Mouse (Mus musculus): ENCODE data around the gene Ifih1. TPM values are rescaled to one million over a fixed set of nuclear protein-coding genes. Genes with fewer than 3 reads are reported as not detected.

Gene Ifih1
- polyA plus RNA-seq, 1 experiment from 2014 or later, result 1.6 TPM

DNA sequence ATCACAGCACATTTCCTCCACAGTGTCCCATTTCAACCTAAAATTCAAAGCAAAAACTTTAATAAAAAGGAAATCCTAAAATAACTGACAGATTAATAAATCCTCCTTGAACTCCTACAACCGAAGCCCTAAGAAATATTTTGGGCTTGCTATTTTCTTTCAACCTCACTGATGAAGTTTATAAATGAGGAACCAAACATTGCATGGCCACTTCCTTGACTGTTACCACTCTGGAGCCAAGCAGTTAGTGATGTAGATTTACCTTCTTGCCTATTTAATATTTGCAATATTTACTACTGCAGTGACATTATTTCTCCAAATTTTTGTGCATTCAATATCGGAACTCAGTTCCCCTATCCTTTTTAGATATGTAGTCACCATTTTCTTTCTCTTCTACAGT, 6.2 kb downstream of the Ifih1 start:
- no peak overlapping the region for H3K27ac ChIP-seq
- WGBS, result 84% methylated on average over 2 of the region's 2 CpGs
- no peaks in the 10 kb centered on the region for H3K4me1 ChIP-seq (replicated peaks)
- ATAC-seq (ENCODE audit: insufficient number of reproducible peaks, insufficient read depth, low FRiP score, low TSS enrichment, low read depth), result no peak
- no peaks in the 10 kb centered on the region for H3K9me3 ChIP-seq
- H3K4me3 ChIP-seq (replicated peaks), result no peak overlapping the region
- H3K27me3 ChIP-seq, result no peaks in the 10 kb centered on the region; the same call in 1 of the 2 replicates
- no peak overlapping the region for H3K4me2 ChIP-seq
- no peaks in the 10 kb centered on the region for H3K36me3 ChIP-seq
- no peak overlapping the region for H3K9ac ChIP-seq (replicated peaks)

DNA sequence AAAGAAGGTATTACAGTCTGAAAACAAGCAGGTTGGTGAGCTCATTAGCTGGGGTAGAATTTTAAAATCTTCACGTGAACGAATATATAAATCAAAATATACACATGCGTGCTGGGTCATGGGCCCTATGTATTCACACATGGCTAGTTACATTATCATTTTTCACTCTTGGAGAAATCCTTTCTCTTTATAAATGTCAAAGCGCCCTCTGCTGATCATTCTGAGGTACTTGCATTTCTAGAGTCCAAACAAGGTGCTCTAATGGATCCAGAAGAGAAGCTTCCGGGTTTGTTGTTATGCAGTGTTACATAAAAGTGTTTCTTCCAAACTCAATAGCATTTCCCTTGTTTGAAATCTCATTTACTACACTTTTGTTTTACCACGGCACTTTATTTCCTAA, 15.6 kb downstream of the Ifih1 start:
- H3K9ac ChIP-seq (replicated peaks), result no peak overlapping the region
- H3K4me2 ChIP-seq, result no peak overlapping the region
- WGBS, result 27% methylated on average over 6 of the region's 6 CpGs
- H3K36me3 ChIP-seq, result no peaks in the 10 kb centered on the region
- no peaks in the 10 kb centered on the region for H3K4me1 ChIP-seq (replicated peaks)
- no peak for ATAC-seq (ENCODE audit: insufficient number of reproducible peaks, insufficient read depth, low FRiP score, low TSS enrichment, low read depth)
- no peak overlapping the region for H3K27ac ChIP-seq
- no peaks in the 10 kb centered on the region for H3K9me3 ChIP-seq
- no peaks in the 10 kb centered on the region for H3K27me3 ChIP-seq
- no peak overlapping the region for H3K4me3 ChIP-seq (replicated peaks)

DNA sequence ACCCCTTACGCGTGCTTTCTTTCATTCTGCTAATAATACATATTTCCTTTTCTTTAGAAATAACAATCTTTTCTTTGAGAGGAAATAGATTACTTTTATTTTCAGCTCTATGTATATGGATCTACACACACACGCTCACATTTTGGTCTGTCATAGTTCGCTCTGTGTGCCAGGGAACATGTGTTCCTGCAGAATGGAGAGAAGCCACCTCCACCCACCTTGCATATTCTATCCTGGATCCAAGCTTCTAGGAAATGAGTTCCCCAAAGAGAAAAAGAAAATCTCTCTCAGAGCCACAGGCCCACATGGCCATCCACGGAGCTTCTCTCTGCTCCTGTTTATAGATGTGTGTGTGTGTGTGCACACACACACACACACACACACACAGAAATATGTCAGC, 17.7 kb downstream of the Ifih1 start:
- Histone ChIP-seq H3K4me1 (replicated peaks) (no peaks in the 10 kb centered on the region), H3K4me2 (no peak overlapping the region), H3K27me3 (no peaks in the 10 kb centered on the region), H3K9me3 (no peaks in the 10 kb centered on the region), H3K4me3 (replicated peaks) (no peak overlapping the region), H3K36me3 (no peaks in the 10 kb centered on the region), H3K9ac (replicated peaks) (no peak overlapping the region), H3K27ac (no peak overlapping the region)
- ATAC-seq (ENCODE audit: insufficient number of reproducible peaks, insufficient read depth, low FRiP score, low TSS enrichment, low read depth), result no peak
- 91% methylated on average over 5 of the region's 5 CpGs for WGBS

DNA sequence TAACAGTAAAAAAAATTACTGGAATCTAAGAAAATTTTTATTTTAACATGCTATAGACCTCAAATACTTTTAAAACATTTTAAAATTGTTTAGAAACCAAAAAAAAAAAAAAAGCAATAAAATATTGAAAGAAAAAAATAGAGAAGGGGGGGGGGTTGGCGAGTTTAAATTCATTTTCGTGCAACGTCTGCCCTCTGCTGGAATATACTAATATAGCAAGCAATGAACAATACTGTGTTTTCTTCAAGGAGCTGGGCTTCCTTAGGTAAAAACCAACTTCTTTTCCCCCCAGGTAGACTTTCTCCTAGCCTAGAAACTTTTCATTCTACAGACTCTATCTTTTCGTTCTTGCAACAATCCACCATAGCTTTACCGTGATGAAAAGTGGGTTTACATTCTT, 18.3 kb downstream of the Ifih1 start:
- no peak overlapping the region for H3K27ac ChIP-seq
- H3K9ac ChIP-seq (replicated peaks), result no peak overlapping the region
- H3K36me3 ChIP-seq, result no peaks in the 10 kb centered on the region
- WGBS, result 10% methylated on average over 5 of the region's 5 CpGs
- no peak overlapping the region for H3K4me3 ChIP-seq (replicated peaks)
- no peak for ATAC-seq (ENCODE audit: insufficient number of reproducible peaks, insufficient read depth, low FRiP score, low TSS enrichment, low read depth)
- no peaks in the 10 kb centered on the region for H3K27me3 ChIP-seq
- no peak overlapping the region for H3K4me2 ChIP-seq
- no peaks in the 10 kb centered on the region for H3K4me1 ChIP-seq (replicated peaks)
- no peaks in the 10 kb centered on the region for H3K9me3 ChIP-seq

DNA sequence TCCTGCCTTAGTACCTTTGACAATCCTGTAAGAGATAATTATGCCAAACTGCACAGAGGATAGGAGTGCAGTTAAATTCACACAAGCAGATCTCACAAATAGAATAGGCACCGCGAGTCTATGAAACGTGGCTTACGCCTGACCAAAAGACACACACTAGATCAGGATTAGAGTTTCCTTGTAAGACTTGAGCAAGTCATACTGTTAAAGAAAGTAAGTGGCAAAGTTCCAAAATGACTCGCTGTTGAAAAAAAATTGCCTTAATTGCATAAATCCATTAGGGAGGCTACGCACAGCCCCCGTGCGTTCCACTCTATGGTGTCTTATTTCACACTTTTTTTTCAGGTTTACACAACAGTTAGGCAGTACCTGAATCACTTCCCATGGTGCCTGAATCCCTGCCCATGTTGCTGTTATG, 23.0 kb downstream of the Ifih1 start:
- no peak for ATAC-seq (ENCODE audit: insufficient number of reproducible peaks, insufficient read depth, low FRiP score, low TSS enrichment, low read depth)
- no peak overlapping the region for H3K4me2 ChIP-seq

DNA sequence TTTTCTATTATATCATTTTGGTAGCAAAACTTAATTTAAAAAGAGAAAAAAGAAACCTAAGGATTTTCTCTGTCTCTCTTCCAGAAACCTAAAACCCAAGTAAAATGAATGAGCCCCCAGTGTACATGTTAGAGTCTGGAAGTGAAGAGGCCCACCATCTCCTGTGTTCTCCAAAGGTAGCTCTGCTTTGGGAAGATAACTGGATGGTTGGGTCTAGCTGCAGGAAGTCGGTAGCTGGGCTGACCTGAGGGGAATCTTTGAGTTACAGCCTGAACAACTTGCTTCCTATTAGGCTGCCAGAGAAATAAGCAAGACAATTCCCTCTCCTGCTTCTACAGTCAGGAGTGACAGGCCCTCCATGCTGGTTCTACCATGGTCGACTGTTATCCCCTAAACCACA, 26.4 kb downstream of the Ifih1 start:
- H3K4me1 ChIP-seq (replicated peaks), result no peaks in the 10 kb centered on the region
- H3K9ac ChIP-seq (replicated peaks), result no peak overlapping the region
- H3K4me2 ChIP-seq, result no peak overlapping the region
- no peaks in the 10 kb centered on the region for H3K27me3 ChIP-seq
- WGBS, result 36% methylated on average over 2 of the region's 2 CpGs
- H3K4me3 ChIP-seq (replicated peaks), result no peak overlapping the region
- H3K27ac ChIP-seq, result no peak overlapping the region
- no peak for ATAC-seq (ENCODE audit: insufficient number of reproducible peaks, insufficient read depth, low FRiP score, low TSS enrichment, low read depth)
- no peaks in the 10 kb centered on the region for H3K36me3 ChIP-seq
- H3K9me3 ChIP-seq, result no peaks in the 10 kb centered on the region

More for the DNA sequence above, 23.0 kb downstream of the Ifih1 start:
- 71% methylated on average over 8 of the region's 8 CpGs for WGBS
- H3K9me3 ChIP-seq, result no peaks in the 10 kb centered on the region
- no peak overlapping the region for H3K4me3 ChIP-seq (replicated peaks)
- H3K4me1 ChIP-seq (replicated peaks), result no peaks in the 10 kb centered on the region
- no peak overlapping the region for H3K9ac ChIP-seq (replicated peaks)
- H3K36me3 ChIP-seq, result no peaks in the 10 kb centered on the region
- H3K27ac ChIP-seq, result no peak overlapping the region
- no peaks in the 10 kb centered on the region for H3K27me3 ChIP-seq

DNA sequence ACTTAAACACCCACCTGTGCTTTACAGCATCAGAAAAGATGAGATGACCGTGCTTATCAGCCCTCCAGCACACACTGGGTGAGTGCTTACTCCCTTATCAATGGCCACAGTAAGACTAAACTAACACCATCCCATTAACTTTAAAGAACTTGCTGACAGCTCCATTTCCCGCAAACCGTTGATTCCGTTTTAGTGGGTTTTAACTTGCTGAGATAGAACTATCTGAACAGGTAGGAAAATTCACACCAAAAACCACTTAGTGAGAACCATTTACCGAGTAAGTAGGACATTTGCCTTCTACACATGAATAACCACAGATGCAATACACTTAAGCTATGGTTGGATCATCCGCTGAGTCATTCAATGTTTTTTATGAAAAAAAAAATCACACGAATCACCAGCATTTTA, 27.1 kb downstream of the Ifih1 start:
- Histone ChIP-seq H3K27ac (no peak overlapping the region), H3K4me2 (no peak overlapping the region), H3K4me3 (replicated peaks) (no peak overlapping the region), H3K36me3 (no peaks in the 10 kb centered on the region), H3K27me3 (no peaks in the 10 kb centered on the region), H3K4me1 (replicated peaks) (no peaks in the 10 kb centered on the region), H3K9ac (replicated peaks) (no peak overlapping the region), H3K9me3 (no peaks in the 10 kb centered on the region)
- ATAC-seq (ENCODE audit: insufficient number of reproducible peaks, insufficient read depth, low FRiP score, low TSS enrichment, low read depth), result no peak
- 83% methylated on average over 7 of the region's 7 CpGs for whole genome bisulfite sequencing

DNA sequence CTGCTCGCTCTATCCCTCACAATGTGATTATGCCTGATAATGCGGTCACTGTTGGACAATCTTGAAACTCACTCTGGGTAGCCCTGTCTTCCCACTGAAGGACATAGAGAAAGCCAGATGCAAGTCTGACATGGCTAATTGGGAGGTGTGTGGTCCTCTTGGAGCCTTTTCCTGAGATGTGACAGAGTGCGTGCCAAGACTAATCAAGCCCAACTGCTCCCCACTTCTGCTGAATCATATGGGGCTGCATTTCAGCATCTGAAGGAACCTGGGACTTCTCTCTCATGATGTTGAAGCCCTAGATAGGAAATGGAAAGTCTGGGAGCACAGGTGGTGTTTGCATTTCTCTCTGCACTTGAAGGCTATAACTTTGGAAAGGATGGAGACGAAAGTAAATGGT, 32.9 kb downstream of the Ifih1 start:
- Histone ChIP-seq H3K36me3 (no peaks in the 10 kb centered on the region), H3K4me3 (replicated peaks) (no peak overlapping the region), H3K9ac (replicated peaks) (no peak overlapping the region), H3K27ac (no peak overlapping the region), H3K4me2 (no peak overlapping the region), H3K27me3 (no peaks in the 10 kb centered on the region), H3K4me1 (replicated peaks) (no peaks in the 10 kb centered on the region), H3K9me3 (no peaks in the 10 kb centered on the region)
- WGBS, result 95% methylated on average over 4 of the region's 4 CpGs
- ATAC-seq (ENCODE audit: insufficient number of reproducible peaks, insufficient read depth, low FRiP score, low TSS enrichment, low read depth), result no peak

DNA sequence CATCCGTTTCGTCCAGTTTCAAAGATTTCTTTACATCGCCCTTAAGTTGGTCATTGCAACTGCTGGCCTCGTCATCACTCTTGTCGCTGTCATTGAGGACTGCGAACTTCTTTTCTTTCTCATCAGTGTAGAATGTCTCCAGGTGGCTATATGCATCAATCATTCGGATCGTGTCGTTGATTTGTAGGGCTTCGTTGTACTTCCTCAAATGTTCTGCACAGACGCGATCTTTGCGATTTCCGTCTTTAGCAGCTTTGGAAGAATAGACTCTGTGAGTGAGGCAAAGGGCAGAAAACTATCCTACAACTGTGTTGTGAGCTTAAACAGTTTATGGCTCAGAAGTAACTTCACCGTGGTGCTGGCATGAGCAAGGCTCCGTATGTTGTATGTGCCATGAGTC, 39.9 kb downstream of the Ifih1 start:
- no peaks in the 10 kb centered on the region for H3K9me3 ChIP-seq
- no peaks in the 10 kb centered on the region for H3K36me3 ChIP-seq
- no peak for ATAC-seq (ENCODE audit: insufficient number of reproducible peaks, insufficient read depth, low FRiP score, low TSS enrichment, low read depth)
- H3K4me2 ChIP-seq, result no peak overlapping the region
- no peak overlapping the region for H3K4me3 ChIP-seq (replicated peaks)
- 87% methylated on average over 16 of the region's 16 CpGs for WGBS
- no peaks in the 10 kb centered on the region for H3K27me3 ChIP-seq
- H3K9ac ChIP-seq (replicated peaks), result no peak overlapping the region
- H3K27ac ChIP-seq, result no peak overlapping the region
- H3K4me1 ChIP-seq (replicated peaks), result no peaks in the 10 kb centered on the region

DNA sequence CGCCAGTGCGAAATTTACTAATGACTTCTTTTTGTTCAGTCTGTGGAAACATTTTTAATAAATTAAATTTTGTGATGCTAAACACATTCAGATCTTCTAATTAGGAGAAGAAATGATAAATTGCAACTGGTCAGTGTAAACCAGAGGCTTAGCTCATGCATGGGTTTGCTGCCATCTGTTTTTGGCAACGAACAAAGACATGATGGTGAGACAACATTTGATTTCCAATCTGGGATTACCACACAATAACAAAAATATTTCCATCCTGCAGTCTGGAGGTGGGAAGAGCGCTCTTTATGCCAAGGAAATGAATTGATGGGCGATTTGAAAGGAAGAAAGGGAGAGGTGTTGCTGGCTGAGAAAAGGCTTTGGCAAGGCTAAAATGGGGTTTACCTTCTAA, 42.5 kb downstream of the Ifih1 start:
- no peaks in the 10 kb centered on the region for H3K36me3 ChIP-seq
- no peaks in the 10 kb centered on the region for H3K9me3 ChIP-seq
- WGBS, result 90% methylated on average over 5 of the region's 5 CpGs
- H3K27me3 ChIP-seq, result no peaks in the 10 kb centered on the region
- H3K4me3 ChIP-seq (replicated peaks), result no peak overlapping the region
- ATAC-seq (ENCODE audit: insufficient number of reproducible peaks, insufficient read depth, low FRiP score, low TSS enrichment, low read depth), result no peak
- H3K4me1 ChIP-seq (replicated peaks), result no peaks in the 10 kb centered on the region
- H3K9ac ChIP-seq (replicated peaks), result no peak overlapping the region
- H3K27ac ChIP-seq, result no peak overlapping the region
- no peak overlapping the region for H3K4me2 ChIP-seq

DNA sequence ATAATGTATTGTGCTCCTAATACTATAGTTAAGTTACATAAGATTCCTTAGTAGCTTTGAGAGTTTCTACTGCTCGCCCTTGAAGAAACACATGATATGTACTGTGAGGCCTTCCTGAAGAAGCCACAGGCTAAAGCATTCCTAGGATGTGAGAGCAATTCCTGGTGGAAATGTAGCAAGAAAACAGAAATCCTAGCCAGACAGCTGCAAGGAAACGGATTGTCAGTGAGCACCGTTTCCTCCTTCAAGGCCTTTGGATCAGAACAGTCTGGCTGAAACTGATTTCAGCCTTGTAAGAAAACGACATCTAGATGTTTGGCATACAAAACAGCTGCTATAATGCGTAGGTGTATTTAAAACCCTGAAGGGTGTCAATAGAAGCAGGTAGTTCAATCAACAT, 49.5 kb downstream of the Ifih1 start:
- Histone ChIP-seq H3K9ac (replicated peaks) (no peak overlapping the region), H3K9me3 (no peaks in the 10 kb centered on the region), H3K27ac (no peak overlapping the region), H3K4me2 (no peak overlapping the region), H3K4me3 (replicated peaks) (no peak overlapping the region), H3K36me3 (no peaks in the 10 kb centered on the region), H3K4me1 (replicated peaks) (no peaks in the 10 kb centered on the region), H3K27me3 (no peaks in the 10 kb centered on the region)
- ATAC-seq (ENCODE audit: insufficient number of reproducible peaks, insufficient read depth, low FRiP score, low TSS enrichment, low read depth), result no peak
- WGBS, result 89% methylated on average over 5 of the region's 5 CpGs

DNA sequence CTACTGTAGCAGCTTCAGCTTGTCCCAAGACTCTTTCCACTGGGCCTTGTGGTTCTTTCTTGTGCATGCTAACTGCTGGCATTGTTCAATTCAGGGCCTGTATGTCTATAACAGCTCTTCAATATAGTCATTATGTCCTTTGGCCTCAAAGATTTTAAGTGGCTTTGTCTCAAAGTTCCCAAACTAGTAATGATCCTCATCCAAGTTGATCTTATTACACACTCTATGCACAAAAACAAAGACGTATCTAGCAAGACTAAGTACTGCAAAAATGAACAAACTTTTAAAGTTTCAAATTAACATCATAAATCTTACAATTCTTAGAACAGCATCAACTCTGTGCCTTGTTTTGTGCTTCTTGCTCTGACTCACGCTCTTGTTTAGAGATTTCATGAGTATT, 51.6 kb downstream of the Ifih1 start:
- no peak overlapping the region for H3K4me2 ChIP-seq
- no peak overlapping the region for H3K9ac ChIP-seq (replicated peaks)
- H3K36me3 ChIP-seq, result no peaks in the 10 kb centered on the region
- no peak overlapping the region for H3K4me3 ChIP-seq (replicated peaks)
- H3K27me3 ChIP-seq, result no peaks in the 10 kb centered on the region
- H3K9me3 ChIP-seq, result no peaks in the 10 kb centered on the region
- no peaks in the 10 kb centered on the region for H3K4me1 ChIP-seq (replicated peaks)
- no peak overlapping the region for H3K27ac ChIP-seq
- no peak for ATAC-seq (ENCODE audit: insufficient number of reproducible peaks, insufficient read depth, low FRiP score, low TSS enrichment, low read depth)
- WGBS, result 77% methylated on average over 2 of the region's 2 CpGs
